Mouse (Mus musculus): ENCODE data around the gene Lypd5.

DNA sequence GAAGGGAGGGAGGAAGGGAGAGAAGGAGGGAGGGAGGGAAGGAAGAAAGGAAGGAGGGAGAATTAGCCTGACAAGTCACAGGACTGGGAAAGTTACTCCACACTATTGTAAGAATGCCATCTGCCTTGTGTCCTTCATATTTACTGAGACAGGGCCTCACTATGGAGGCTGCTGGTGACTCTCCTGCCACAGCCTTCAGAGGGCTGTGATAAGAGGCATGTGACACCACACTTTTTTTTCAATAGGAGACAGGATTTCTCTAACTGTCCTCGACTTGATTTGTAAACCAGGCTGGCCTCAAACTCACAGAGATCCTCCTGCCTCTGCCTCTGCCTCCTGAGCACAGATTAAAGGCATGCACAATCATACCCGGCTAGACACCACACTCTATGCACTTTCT lies 42.7 kb downstream of the Lypd5 start:
- TF ChIP-seq CTCF (IDR thresholded peaks at IDR 0.05; ENCODE audit: low read depth, low read length) (no peak), POLR2A (IDR thresholded peaks at IDR 0.05; ENCODE audit: extremely low read depth, insufficient read depth, low read length) (no peak)
